Mouse (Mus musculus): Measurements from ENCODE around the gene Cenpf. TPM values are rescaled to one million over a fixed set of nuclear protein-coding genes. Genes with fewer than 3 reads are reported as not detected.

Cenpf gene
- polyA plus RNA-seq, 1 experiment from 2014 or later: 72.0 TPM

- WGBS: 39% methylated on average over 7 of the region's 7 CpGs
- H3K4me3 ChIP-seq (replicated peaks): no peak overlapping the region
- no peaks in the 10 kb centered on the region for H3K36me3 ChIP-seq
- H3K9ac ChIP-seq: no peak overlapping the region
- no peak overlapping the region for H3K27ac ChIP-seq
- no peaks in the 10 kb centered on the region for H3K4me1 ChIP-seq (replicated peaks)
- ATAC-seq: no peak
- no peaks in the 10 kb centered on the region for H3K9me3 ChIP-seq
- no peaks in the 10 kb centered on the region for H3K27me3 ChIP-seq (replicated peaks)
- no peak overlapping the region for H3K4me2 ChIP-seq (replicated peaks)
Measured at GRCm38 (mm10) chr1:189613076-189613475, 74.8 kb downstream of the Cenpf start.

- Histone ChIP-seq H3K9me3 (no peaks in the 10 kb centered on the region), H3K4me1 (replicated peaks) (no peaks in the 10 kb centered on the region), H3K36me3 (no peaks in the 10 kb centered on the region), H3K9ac (no peak overlapping the region), H3K4me3 (replicated peaks) (no peak overlapping the region), H3K27ac (no peak overlapping the region), H3K27me3 (replicated peaks) (no peaks in the 10 kb centered on the region), H3K4me2 (replicated peaks) (no peak overlapping the region)
- WGBS: 76% methylated on average over 4 of the region's 4 CpGs
- no peak for ATAC-seq
Measured at GRCm38 (mm10) chr1:189611775-189612174, 76.1 kb downstream of the Cenpf start.

GRCm38 (mm10) chr1:189608640-189609039 is 79.2 kb downstream of the Cenpf start:
- no peaks in the 10 kb centered on the region for H3K9me3 ChIP-seq
- 18% methylated on average over 5 of the region's 5 CpGs for WGBS
- no peak overlapping the region for H3K9ac ChIP-seq
- no peaks in the 10 kb centered on the region for H3K36me3 ChIP-seq
- H3K4me2 ChIP-seq (replicated peaks): no peak overlapping the region
- no peaks in the 10 kb centered on the region for H3K27me3 ChIP-seq (replicated peaks)
- ATAC-seq: no peak
- no peak overlapping the region for H3K27ac ChIP-seq
- H3K4me1 ChIP-seq (replicated peaks): no peaks in the 10 kb centered on the region
- no peak overlapping the region for H3K4me3 ChIP-seq (replicated peaks)

- no peaks in the 10 kb centered on the region for H3K27me3 ChIP-seq (replicated peaks)
- no peak overlapping the region for H3K27ac ChIP-seq
- 77% methylated on average over 3 of the region's 3 CpGs for WGBS
- H3K4me1 ChIP-seq (replicated peaks): no peaks in the 10 kb centered on the region
- ATAC-seq: no peak
- H3K4me3 ChIP-seq (replicated peaks): no peak overlapping the region
- no peaks in the 10 kb centered on the region for H3K36me3 ChIP-seq
- H3K9ac ChIP-seq: no peak overlapping the region
- H3K4me2 ChIP-seq (replicated peaks): no peak overlapping the region
- H3K9me3 ChIP-seq: no peaks in the 10 kb centered on the region
Measured at GRCm38 (mm10) chr1:189608039-189608438, 79.8 kb downstream of the Cenpf start.

- ATAC-seq: no peak
- 83% methylated on average over 8 of the region's 8 CpGs for WGBS
- no peak overlapping the region for H3K4me3 ChIP-seq (replicated peaks)
Measured at GRCm38 (mm10) chr1:189605598-189606126, 82.2 kb downstream of the Cenpf start.

GRCm38 (mm10) chr1:189597096-189597495 is 90.8 kb downstream of the Cenpf start:
- H3K27me3 ChIP-seq (replicated peaks): no peaks in the 10 kb centered on the region
- no peaks in the 10 kb centered on the region for H3K9me3 ChIP-seq
- H3K9ac ChIP-seq: no peak overlapping the region
- H3K4me2 ChIP-seq (replicated peaks): no peak overlapping the region
- no peaks in the 10 kb centered on the region for H3K36me3 ChIP-seq
- 70% methylated on average over 3 of the region's 3 CpGs for WGBS
- 0 out of 2 replicates have a peak, but pooled peaks have one; percentile 12 for ATAC-seq
- no peak overlapping the region for H3K27ac ChIP-seq
- H3K4me3 ChIP-seq (replicated peaks): no peak overlapping the region
- no peaks in the 10 kb centered on the region for H3K4me1 ChIP-seq (replicated peaks)

More at GRCm38 (mm10) chr1:189605598-189606126, 82.2 kb downstream of the Cenpf start:
- H3K4me1 ChIP-seq (replicated peaks): no peaks in the 10 kb centered on the region
- H3K4me2 ChIP-seq (replicated peaks): no peak overlapping the region
- H3K9me3 ChIP-seq: no peaks in the 10 kb centered on the region
- H3K27ac ChIP-seq: no peak overlapping the region
- H3K27me3 ChIP-seq (replicated peaks): no peaks in the 10 kb centered on the region
- no peak overlapping the region for H3K9ac ChIP-seq
- H3K36me3 ChIP-seq: no peaks in the 10 kb centered on the region

Other genes starting within 250 kb of the Cenpf start
- gene Ptpn14, start 40.2 kb upstream of the Cenpf start, polyA plus RNA-seq (2015; fragmentation: Nextera tagmentation; extraction: Ambion mirVana): 4.9 and 6.2 TPM in 2 replicates
- gene Smyd2, start 234.3 kb upstream of the Cenpf start, polyA plus RNA-seq (2015; fragmentation: Nextera tagmentation; extraction: Ambion mirVana): 101 and 112 TPM in 2 replicates